Mouse (Mus musculus): ENCODE measurements at regions not wholly inside any gene's neighbourhood (a gene's known extent, or its start where the extent isn't known, plus 50 kb on each side); places are given as distances from the start of the nearest gene placed in this dataset.
A peak's percentile ranks its signal among the peaks of the same experiment; 100 is the strongest.

DNA sequence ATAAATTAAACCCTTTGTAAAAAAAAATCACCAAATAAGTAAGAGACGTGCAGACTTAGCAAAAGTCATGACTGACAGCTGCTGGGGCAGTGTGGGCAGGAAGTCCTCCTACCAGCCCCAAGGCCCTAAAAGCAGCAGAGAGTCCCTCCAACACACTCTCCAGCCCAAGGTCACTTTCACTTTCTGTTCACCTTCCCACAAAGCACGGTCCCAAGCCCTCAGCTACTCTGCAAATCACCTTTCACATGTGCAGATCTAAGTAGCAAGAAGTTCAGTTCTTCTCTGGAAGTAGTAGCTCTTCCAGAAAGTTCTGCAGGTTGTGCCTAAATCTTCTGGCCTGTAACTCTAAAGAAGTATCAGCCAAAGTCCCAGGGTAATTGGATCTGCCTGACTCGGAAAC is 120.8 kb upstream of the Gm26657 start:
- no peak for DNase-seq

DNA sequence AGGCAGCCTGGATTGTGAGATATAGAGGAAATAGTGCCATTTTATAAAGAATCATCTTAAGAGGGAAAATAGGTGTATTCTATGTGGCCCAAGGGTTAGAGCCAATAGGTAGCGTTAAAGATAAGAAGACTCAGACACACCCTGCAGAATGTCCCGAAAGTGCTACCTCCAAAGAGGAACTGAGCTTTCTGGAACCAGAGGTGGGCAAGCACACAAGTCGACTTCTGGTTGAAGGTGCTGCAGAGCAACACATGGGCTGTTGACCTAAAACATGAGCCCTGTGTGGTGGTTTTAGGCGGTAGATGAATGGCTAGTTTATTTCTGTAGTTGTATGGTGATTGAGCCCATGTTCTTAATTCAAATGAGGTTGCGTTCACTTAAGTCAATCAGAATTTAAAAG is 121.4 kb upstream of the Gm26657 start:
- DNase-seq: no peak

DNA sequence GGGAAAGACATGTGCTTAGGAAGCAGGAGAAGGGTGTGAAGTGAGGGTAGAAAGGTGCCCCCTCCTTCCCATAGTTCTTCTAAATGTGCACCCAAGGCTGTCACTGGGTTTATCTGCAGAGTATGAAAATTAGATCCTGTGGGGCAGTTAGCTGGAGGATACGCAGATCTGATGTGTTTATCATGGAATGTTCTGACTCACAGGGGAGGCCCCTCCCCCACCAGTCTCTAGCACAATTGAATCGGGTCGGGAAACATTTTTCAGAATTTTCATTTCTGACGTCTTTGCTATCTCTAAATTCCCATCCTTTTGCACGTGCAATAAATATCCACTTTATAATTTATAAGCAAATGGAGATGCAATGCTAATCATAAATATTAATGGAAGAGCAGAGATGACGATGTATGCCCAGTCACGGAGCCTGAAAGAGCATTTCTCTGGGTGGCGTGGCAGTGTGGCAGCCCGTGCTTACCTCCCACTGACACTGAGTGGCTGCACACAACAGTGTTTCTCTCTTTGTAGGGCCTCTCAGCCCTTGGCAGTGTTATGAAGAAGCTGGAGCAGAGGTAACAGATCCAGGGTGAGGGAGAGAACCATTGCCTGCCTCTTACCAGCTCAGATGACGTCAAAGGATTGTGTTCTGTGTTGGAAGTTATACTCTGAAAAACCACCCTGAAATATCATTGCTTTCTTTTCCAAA is 122.1 kb upstream of the Gm26657 start:
- no peak for DNase-seq

DNA sequence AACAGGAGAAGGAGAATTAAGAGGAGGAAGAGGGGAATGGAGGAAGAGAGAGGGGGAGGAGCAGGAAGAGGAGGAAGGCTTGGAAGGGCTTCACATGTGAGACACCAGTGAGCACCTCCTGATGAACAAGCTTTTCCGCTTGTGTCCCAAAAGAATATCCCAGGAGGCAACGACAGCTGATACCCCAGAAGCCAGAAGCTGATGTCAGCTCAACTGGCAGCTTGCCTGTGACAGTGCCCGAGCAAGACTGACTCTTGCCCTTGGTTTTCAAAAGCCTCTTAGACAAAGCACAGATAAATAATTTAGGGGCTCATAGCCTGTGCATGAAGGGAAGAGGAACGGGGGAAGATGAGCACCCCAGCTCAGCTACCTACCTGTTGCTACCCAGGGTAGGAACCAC is 127.5 kb upstream of the Gm26657 start:
- DNase-seq: peak; percentile 45

DNA sequence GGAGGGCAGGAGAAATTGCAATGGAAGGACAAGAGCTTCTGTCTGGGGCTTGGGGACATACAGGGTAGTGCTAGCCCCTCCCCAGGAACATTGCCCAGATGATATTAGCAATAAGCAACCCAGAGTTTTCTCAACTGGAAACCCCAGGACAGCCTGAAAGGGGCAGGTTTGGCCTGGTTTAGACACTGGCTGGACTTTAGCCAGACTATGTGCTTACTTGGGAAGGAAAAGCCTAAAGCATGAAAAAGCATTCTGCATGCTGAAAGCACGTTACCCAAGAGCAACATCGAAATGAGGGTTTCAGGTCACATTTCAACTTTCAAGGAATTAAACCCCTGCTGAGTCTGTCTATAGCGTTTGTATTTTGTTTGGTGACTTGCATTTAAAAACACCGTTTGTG is 128.1 kb upstream of the Gm26657 start:
- DNase-seq: no peak

DNA sequence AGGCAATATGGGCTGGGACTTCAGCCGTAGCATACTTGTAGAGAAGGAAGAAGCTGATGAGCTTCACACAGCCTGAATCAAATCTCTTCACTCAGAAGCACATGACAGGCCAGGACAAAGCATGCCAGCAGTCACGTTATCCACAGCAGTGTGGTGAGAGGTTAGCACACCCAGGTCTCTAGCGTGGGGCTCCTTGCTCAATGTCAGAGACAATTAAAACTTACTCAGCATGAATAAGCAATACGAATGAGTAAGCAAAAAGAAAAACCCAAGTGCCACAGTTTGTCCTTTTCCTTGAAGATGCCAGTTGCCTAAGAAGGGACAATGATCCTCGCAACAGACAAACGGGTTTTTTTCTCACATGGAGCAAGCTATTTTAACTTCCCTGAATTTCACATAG is 129.6 kb upstream of the Gm26657 start:
- DNase-seq: no peak

DNA sequence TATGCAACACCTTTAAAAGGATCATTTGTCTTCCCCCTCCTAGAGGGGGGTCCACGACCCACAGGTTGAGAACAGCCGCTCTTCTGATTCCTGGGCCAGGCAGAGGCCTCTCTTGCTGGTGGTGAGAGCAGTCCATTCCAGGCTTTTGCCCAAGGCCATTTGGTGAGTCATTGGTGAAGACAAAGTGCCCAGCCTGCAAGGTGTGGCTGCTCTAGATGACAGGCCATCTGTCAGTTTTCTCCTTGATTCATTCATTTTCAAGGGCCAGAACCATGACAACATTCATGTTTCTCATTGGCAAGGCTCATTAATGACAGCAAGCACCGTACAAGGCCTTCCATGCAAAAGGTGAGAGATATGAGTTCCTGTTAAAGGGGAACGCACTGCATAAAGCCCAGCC is 131.2 kb upstream of the Gm26657 start:
- DNase-seq: peak; percentile 77

DNA sequence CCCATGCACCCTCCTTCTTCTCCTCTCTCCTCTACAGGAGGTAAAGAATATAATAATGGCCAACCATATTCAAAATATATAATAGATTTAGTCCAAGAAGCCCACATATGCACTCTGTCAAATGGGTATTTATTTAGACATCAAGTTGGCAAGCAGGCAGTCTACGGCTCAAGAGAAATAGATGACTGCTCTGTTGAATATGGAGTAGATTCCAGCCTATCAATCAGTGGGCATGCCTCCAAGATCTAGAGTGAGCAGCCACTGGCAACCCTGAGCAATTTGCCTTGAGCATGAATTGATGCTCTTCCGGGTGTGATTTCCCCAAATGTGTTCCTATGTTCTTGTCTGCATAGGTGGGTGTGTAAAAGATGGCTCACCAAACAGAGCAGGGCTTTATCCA is 141.5 kb upstream of the Gm26657 start:
- DNase-seq: no peak

DNA sequence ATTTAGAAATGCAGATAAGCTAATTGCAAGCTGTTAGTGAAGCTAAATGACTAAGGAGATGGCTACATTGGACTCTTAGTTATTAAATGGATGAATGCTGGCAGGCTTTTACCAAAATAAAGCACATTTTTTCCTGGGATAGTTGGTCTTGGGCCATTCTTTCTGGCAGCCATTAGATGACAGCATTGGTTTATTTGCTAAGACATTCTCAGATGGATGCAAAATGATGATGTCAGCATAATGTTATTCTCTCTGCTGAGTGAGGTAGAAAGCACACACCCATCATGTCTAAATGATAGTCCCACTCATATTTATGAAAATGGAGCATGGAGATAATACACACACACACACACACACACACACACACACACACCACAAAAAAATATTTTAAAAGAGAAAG is 141.9 kb upstream of the Gm26657 start:
- DNase-seq: no peak

DNA sequence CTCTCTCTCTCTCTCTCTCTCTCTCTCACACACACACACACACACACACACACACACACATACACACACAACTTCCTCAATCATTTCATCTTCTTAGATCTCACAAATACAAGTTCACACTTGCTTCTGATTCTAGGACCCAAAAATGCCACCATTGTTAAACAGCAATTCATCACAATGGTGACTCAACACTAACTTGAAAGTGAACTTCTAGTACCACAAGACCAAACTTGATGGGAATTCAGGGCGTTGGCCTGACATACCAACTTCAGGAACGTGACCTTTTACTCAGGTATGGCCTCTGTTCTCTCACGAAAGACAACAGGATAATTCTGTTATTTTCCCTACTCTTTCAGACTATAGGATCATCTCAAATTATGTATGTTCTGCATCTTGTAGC is 157.5 kb upstream of the Gm26657 start:
- DNase-seq: no peak

DNA sequence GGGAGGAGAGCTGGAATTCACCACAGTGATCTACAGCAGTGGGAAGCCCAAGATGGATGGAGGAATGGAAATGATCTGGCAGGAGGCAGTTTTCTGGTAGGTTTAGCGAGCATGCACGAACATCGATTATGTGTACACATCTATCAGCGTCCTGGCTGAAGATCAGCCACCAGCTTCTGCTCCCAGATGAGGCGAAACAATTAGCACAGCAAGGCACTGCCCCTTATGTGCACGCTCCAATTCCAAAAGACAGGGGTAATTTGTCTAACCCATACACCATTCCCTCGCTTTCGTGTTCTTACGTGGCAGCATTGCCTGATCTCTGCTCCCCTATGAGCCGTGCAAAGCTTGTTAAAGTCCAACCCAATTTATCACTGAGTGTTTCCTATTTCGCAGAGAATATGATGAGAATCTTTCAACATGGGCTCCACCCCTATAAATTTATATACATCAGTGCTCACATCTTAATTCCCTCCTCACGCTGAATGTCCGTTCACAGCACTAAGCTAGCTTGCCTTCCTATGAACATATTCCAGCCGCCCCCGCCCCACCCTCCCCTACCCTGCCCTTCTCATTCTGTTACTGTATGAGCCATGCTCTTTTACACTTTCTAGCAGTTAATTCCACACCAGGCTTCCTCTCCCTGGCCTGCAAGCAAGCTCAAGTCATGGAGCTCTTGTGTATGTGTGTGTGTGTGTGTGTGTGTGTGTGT is 162.9 kb upstream of the Gm26657 start:
- DNase-seq: no peak

DNA sequence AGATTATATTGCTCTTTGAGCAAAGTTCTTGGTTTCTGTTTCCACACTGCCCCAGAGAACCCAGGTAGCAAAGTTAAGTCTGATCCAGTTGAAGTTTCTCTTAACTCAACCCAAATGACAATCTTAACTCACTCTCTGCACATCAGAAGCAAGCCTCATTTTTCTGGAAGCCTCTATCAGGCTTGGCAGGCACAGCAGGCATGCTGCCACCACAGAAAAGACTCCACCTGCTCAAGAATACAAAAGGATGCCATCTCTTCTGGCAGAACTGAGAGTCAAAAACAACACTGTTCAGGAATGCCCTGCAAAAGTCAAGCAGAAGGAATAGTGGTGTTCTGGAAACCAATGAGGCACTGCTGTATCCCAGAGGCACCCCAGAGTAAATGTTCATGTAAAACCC is 187.7 kb upstream of the Gm26657 start:
- no peak for DNase-seq

DNA sequence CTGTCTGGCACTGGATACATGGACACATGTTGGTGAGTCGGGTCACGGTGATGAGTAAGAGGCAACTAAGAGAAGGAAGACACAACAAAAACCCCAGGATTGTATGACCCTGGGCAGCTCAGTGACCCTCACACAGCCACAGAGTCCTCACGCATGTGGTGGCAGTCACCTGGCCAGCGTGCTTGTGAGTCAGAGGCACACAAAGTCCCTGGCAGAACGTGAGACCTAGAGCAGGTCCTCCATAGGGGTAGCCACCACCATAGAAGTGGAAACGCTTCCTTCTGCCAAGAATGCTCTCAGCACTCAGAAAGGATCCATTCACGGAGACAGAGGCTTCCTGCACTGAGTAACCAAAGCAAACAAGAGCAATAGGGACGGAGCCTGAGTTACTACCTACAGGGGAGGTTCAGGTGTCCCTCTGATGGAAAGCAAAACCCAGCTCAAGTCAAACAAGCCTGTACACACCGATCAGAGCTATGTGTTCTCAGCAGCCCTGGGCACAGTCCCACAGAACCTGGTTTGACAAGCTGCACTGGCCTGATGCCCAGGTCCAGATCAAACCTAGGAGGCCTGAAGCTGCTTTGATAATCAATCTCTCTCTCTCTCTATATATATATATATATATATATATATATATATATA is 206.4 kb upstream of the Gm26657 start:
- DNase-seq: no peak

DNA sequence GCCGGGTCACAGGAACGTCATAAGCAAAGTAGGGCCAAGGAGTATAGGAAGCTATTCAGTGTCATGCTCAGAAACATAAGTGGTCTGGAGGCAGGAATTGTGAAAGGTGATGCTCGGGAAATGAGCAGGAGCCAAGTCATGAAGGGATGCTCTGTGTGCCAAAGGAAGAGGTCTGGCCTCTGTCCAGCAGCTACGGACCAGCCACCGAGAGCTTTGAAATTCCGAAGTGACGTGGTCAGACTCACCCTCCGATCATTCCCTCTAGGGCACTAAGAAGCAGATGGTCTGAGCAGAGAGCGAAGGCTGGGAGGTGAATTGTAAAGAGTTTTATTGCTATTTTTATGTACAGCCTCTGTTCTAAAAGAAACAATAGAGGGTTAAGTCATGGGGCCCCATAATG is 206.9 kb upstream of the Gm26657 start:
- DNase-seq: no peak

DNA sequence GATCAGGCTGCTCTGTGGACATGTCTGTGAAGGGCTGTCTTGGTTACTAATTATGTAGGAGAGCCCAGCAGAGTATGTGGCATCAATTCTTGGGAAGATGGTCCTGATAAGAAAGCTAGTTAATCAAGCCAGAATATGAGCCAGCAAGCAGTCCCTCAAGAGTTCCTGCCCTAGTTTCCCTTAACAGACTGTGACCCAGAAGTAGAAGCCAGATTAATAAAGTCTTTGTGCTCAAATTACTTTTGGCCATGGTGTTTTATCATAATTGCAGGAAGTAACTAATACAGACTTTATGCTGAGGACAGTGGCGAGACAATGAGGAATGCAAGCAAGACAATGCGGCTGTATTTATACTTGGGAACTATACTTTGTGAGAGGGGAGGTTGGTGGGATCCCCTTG is 211.3 kb upstream of the Gm26657 start:
- no peak for DNase-seq

DNA sequence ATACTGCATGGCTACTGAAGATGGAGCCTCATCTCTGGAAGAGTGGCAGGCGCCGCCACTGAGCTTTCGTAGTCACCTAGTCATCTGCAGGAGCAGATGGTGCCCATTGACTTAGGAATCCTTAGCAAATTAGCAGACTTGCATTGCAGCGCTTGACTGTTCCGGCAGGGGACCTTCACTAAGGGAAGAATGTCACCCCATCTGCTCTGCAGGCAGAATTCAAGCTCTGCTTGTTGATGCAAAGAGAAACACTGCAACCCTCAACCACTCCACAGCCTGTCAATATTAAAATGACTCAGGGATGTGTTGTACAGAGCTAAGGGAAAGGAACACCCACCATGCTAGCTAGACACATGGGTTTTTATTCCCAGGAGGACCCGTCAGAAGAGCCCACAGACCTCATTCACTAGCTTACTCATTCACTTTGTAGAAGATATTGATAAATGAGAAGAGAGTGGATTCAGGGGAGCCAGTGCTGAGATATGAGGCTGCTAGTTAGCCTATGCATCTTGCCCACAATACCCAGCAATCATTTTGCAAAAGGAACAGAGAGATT is 215.4 kb upstream of the Gm26657 start:
- DNase-seq: no peak

DNA sequence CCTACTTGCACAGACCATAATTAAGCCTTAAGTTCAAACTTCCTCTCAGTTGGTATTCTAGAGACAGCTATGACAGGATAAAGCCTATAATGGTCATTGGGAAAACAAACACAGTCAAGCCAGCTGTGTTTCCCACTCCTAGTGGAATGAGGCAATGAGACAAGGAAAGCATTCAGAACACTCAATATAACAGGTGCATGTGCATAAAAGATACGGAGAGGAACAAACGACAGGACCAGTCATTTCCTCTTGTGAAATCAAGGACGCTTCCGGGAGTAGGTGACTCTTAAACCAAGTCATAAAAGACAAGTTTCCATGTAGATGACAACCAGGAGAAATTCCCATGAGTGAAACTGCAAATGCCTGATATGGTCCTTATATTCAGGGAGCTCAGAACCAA is 232.1 kb upstream of the Gm26657 start:
- DNase-seq: no peak

DNA sequence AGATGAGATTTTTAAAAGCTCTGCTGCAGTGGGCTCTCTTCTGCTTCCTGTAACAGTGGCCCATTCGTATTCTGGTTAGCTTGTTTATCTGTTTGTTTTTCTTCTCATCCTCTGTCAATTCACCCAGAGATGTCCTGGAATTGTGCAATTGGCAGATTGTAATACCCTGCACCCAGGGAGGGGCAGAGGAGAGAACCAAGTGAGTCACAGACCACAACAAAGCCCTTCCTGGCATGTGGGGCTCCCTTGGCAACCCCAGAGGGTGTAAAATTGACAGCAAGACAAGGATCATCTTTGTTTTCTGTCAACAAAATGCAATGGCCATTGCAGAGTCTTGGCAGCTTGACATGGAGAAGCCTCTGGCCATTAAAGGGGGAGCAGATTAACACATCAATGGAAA is 233.1 kb upstream of the Gm26657 start:
- DNase-seq: no peak

DNA sequence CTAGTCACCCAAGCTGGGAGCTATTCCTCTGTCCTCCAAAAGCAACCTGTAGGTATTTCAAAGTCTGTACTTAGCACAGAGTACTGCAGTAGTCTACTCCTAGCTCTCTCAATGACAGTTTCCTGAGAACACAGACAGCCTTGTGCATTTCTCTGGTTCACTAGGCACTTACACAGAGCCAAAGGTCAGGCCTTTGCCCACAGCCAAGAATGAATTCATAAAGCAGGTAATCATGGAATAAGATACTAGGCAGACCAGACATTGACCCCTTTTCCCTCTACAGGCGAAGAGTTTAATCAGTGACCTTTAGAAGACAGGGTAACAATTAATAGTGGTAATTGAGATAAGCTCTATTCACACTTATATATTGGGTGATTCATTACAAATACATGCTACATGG is 233.8 kb upstream of the Gm26657 start:
- no peak for DNase-seq

DNA sequence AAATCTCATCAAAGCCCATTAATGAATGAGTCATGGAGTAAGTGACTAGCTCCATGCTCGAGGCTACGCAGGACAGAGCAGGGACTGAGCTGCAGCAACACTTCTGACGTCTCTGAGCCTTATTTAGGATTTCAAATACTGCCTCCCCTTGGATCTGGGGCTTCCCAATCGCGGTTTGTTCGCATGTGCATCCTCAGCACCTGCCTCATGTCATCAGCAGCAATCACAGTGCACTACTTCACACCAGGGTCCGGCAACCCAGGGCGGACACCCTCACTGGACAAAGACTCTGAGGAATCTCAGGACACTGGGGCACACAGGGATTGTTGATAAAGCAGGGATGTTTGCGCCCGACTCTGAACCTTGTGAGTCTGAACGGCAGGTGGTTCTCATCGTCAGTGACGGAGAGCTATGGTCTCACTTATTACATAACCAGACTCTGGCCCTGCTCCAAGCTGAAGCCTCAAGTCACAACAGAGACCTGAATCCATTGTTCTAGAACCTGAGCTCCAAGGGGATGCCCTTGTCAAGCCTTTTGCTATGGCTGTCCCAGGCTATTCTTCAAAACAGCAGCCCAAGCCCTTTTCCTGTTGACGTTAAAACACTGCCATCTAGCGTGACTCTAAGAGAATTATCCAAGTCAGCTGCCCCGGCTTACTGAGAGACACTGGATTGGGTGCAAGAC is 247.2 kb upstream of the Gm26657 start:
- peak; percentile 28 for DNase-seq

DNA sequence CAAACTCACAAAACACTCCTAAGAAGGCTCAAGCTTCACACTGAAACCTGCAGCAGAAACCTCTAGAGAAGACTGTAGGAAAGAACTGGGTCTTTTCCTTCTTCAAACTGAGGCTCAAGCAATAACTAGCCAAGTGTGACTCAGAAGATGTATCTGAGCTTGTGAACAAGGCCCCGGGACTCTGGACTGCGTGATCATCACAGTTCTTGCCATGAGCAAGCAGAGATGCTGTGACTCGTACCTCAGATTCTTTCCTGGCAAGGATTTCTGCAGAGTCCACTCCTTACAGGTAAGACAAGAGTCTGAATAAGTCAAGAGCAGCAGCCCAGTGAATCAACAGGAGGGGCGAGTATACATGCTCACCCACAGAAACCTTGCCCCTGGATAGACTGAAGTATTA is 250.5 kb upstream of the Gm26657 start:
- no peak for DNase-seq

DNA sequence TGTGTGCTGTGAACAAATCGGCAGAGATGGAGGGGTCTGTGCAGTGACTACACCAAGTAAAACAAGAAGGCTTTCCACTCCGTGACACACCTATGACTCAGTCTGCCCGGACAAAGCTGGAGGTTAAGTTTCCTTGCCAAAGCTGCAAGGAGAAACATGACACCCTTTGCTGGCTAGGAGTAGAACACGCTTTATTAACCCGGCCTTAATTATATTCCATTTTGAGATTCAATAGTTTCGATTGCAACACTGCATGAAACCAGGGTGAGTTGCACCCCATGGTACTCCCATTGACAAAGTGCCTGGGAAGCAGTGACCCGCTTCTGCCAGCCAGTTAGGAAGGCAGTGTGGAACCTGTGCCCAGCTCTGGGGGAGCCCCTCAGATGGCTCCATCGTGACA is 256.2 kb upstream of the Gm26657 start:
- DNase-seq: peak; percentile 1

DNA sequence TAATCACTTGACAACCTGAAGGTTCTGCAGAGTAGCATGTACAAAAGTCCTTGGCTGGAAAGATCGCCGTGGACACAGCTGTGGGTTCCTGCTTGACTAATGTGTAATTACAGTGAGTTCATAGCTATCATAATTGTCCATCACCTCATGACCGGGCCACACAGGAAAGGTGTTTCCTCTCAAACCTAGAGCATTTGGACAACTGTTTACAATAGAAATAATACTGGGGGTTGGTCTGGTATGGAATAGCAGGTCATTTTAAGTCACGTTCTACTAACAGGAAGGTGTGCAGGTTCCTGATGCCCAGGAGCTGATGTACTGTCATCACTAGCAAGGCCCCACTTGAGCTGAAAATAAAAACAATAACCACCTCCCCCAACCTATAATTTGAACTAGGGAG is 283.1 kb upstream of the Gm26657 start:
- no peak for DNase-seq
